Mouse (Mus musculus) thymus, postnatal 25 days (tissue): ENCODE data around the gene Pttg1ip.

ENCODE experiments used
- DNase-seq: peaks from one replicate; pipeline ENCODE4 v3.0.0; 2022

The Pttg1ip gene

GRCm38 (mm10) chr10:77581408-77582284 lies at the start of gene Pttg1ip:
TSS of gene Pttg1ip (plus strand) at chr10:77581720.
- peak; percentile 95 for DNase-seq

- peak; percentile 23 for DNase-seq
These were observed 49.5 kb upstream of the Pttg1ip start for GRCm38 (mm10) chr10:77532020-77532413.

- no peak for DNase-seq
These were observed 44.8 kb upstream of the Pttg1ip start for GRCm38 (mm10) chr10:77536727-77537126.

- DNase-seq, result peak; percentile 44
These were observed 44.0 kb upstream of the Pttg1ip start for GRCm38 (mm10) chr10:77537215-77538209.

GRCm38 (mm10) chr10:77539320-77539945 lies 42.1 kb upstream of the Pttg1ip start:
- no peak for DNase-seq

GRCm38 (mm10) chr10:77540576-77541102 lies 40.9 kb upstream of the Pttg1ip start:
- no peak for DNase-seq

- no peak for DNase-seq
These were observed 39.5 kb upstream of the Pttg1ip start for GRCm38 (mm10) chr10:77541864-77542666.

GRCm38 (mm10) chr10:77543226-77543625 lies 38.3 kb upstream of the Pttg1ip start:
- DNase-seq, result peak; percentile 38

- no peak for DNase-seq
These were observed 36.6 kb upstream of the Pttg1ip start for GRCm38 (mm10) chr10:77544916-77545315.

- no peak for DNase-seq
These were observed 32.9 kb upstream of the Pttg1ip start for GRCm38 (mm10) chr10:77548576-77548975.

- no peak for DNase-seq
These were observed 30.6 kb upstream of the Pttg1ip start for GRCm38 (mm10) chr10:77550874-77551273.

- DNase-seq, result no peak
These were observed 29.4 kb upstream of the Pttg1ip start for GRCm38 (mm10) chr10:77552162-77552561.

GRCm38 (mm10) chr10:77553285-77553684 lies 28.2 kb upstream of the Pttg1ip start:
- no peak for DNase-seq

- DNase-seq, result no peak
These were observed 26.6 kb upstream of the Pttg1ip start for GRCm38 (mm10) chr10:77554918-77555317.

GRCm38 (mm10) chr10:77556631-77557030 lies 24.9 kb upstream of the Pttg1ip start:
- DNase-seq, result no peak

GRCm38 (mm10) chr10:77557641-77558040 lies 23.9 kb upstream of the Pttg1ip start:
- DNase-seq, result peak; percentile 28

- DNase-seq, result no peak
These were observed 21.4 kb upstream of the Pttg1ip start for GRCm38 (mm10) chr10:77560090-77560489.

- DNase-seq, result no peak
These were observed 20.7 kb upstream of the Pttg1ip start for GRCm38 (mm10) chr10:77560830-77561229.

GRCm38 (mm10) chr10:77561508-77561907 lies 20.0 kb upstream of the Pttg1ip start:
- no peak for DNase-seq

GRCm38 (mm10) chr10:77565005-77565404 lies 16.5 kb upstream of the Pttg1ip start:
- DNase-seq, result no peak

- peak; percentile 83 for DNase-seq
These were observed 14.9 kb upstream of the Pttg1ip start for GRCm38 (mm10) chr10:77566651-77567050.

GRCm38 (mm10) chr10:77569481-77569880 lies 12.0 kb upstream of the Pttg1ip start:
- DNase-seq, result no peak
